Mouse (Mus musculus) testis, adult 2 months (tissue): ENCODE measurements around the gene Dmkn.

Source experiments
- CTCF ChIP-seq: fragments of 200-500 bp; IDR thresholded peaks from 2 replicates; pipeline ENCODE4 v1.5.1; 2012; ENCODE audit warnings: low read depth, mild to moderate bottlenecking, inconsistent platforms, low read length, moderate library complexity; ENCODE audit not compliant: control insufficient read depth, insufficient read depth, insufficient replicate concordance
- POLR2A ChIP-seq: fragments of 200-500 bp; IDR thresholded peaks from 2 replicates; pipeline ENCODE4 v1.6.1; 2012; ENCODE audit warnings: low read depth, mild to moderate bottlenecking, inconsistent platforms, low read length, moderate library complexity; ENCODE audit not compliant: control insufficient read depth

- TF ChIP-seq CTCF (no peak), POLR2A (no peak)
Measured at GRCm38 (mm10) chr7:30796790-30797189, 33.2 kb downstream of the Dmkn start.
